Mouse (Mus musculus) liver, adult (tissue): ENCODE data around the gene Trim25.

ENCODE experiments used
- GATA4 ChIP-seq: IDR thresholded peaks from 2 replicates; pipeline ENCODE4 v1.6.1; 2014; ENCODE audit warnings: mild to moderate bottlenecking, low read length; ENCODE audit not compliant: insufficient replicate concordance

Trim25 gene

DNA sequence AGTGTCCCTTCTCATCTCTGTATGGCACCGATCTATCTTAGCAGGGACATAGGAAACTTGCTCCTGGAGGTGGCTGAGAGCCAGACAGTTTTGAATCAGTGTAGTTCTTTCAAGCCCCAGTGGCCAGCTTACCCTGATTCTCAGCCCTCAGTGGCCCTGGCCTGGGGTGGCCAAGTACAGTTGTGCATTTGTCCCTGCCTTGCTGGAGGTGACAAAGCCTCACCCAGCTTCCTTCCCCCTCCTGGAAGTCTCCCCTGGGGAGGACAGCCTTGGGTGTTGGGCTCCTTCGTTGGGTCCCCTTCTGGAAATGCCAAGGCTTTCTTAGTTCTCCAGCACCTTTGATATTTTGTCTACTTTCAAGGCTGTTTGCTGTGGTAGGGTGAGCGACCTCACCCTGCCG is 4.5 kb downstream of the Trim25 start:
- no peak for TF ChIP-seq GATA4

DNA sequence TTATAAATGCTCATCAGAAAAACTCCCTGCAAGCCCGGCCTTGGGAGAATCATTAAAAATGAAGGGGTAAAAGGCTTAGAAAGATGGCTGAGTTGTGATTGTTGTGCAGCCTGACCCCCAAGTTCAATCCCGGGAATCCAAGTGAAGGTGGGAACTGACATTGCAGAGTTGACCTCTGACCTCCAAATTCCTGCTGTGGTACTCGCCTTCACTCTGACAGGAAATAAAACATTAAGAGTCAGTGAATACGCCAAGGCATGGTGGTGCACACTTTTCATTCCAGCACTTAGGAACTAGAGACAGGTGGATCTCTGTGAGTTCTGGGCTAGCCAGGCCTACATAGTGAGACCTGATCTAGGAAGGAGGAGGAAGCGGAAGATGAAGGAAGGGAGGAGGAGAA is 6.3 kb downstream of the Trim25 start:
- TF ChIP-seq GATA4, result no peak

DNA sequence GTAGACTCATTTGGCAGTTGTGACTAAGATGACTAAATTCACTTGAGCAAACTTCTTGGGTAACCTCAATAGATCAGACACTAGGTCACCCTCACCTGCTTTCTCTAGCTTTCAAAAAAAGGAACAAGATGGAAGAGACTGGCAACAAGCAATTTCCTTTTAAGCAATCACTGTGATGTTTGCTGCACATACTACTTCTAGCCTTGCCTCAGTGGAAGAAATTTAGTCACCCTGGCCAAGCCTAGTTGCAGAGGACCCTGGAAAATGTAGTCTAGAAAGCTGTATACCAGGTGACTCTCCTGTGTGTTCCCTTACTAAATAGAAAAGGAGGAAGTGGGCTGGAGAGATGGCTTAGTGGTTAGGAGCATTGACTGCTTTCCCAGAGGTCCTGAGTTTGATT is 7.2 kb downstream of the Trim25 start:
- TF ChIP-seq GATA4, result no peak

- no peak for TF ChIP-seq GATA4
Measured at GRCm38 (mm10) chr11:89007582-89007981, 8.4 kb downstream of the Trim25 start.

GRCm38 (mm10) chr11:89009066-89009465 is 9.9 kb downstream of the Trim25 start:
- no peak for TF ChIP-seq GATA4

GRCm38 (mm10) chr11:89009496-89009895 is 10.3 kb downstream of the Trim25 start:
- TF ChIP-seq GATA4, result no peak

GRCm38 (mm10) chr11:89012241-89012640 is 13.1 kb downstream of the Trim25 start:
- TF ChIP-seq GATA4, result no peak

DNA sequence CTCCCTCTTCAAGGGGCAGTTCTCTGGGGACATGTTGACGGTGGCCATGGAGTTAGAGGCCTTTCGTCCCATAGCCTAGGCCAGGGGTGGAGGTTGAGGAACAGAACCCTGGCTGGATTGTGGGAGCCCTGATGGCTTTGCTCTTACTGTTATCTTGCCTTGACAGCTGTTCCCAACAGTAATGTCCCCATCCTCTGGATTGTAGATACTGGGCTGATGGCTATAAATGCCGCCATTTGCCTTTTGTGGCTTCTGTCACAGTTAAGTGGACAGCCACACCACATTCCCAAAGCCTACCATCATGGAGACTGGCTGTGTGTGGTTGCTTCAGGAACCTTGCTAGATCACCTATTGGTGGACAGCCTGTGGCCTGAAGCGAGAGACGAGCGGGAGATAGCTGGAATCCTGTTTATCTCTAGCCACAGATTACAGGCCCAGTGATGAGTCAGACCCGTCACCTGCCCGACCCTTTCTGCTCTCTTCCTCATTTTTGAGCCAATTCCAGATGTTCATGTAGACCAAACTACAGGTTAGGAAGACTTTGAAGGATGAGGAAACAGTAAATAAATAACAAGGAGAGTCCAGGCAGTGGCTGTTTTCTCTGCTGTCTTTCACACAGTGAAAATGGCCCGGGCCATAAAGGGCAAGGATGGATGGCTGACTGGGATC is 18.5 kb downstream of the Trim25 start:
- no peak for TF ChIP-seq GATA4

DNA sequence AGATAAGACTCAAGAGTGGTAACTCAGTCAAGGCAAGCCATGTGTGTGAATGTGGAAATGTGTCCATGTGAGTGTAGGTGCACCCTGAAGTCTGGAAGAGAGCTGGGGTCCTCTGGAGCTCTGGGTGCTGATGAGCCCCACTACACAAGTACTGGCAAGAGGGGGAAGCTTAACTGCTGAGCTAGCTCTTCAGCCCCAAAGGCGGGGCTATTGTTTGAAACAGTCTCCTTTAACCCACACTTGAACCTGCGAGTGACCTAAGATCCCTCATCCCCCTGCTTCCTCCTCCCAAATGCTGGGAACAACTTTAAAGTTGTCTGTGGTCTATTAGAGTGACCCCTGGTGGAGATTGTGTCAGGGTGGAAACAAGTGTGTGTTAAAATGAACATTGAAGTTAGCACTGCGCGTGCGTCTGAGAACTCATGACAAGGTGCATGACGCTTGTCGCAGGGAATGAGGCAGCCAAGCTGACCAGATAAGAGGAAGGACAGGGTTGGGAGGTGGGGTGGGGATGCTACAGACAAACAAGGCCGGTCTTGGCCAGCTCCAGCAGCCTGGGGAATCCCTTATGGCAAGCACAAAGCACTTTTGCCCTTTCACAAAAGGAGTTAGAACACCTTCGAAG is 21.6 kb downstream of the Trim25 start:
- no peak for TF ChIP-seq GATA4

DNA sequence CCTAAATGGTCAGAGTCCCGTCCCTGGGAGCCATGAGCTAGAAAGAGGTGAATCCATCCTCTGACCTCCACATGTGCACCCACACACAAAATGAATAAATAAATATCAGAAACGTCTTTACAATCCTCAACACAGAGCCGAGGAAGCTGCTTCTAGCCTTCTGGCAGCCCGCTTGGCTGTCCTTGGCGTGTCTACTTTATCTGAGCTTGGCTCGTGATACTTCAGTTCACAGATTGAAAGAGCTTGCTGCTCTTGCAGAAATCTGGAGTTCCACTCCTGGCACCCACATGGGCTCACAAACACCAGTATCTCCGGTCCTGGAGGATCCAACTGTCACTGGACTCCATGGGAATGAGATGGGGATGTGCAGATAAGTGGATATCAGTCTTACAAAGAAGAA is 22.5 kb downstream of the Trim25 start:
- peak; percentile 15; the same call in 1 of the 2 replicates for TF ChIP-seq GATA4

DNA sequence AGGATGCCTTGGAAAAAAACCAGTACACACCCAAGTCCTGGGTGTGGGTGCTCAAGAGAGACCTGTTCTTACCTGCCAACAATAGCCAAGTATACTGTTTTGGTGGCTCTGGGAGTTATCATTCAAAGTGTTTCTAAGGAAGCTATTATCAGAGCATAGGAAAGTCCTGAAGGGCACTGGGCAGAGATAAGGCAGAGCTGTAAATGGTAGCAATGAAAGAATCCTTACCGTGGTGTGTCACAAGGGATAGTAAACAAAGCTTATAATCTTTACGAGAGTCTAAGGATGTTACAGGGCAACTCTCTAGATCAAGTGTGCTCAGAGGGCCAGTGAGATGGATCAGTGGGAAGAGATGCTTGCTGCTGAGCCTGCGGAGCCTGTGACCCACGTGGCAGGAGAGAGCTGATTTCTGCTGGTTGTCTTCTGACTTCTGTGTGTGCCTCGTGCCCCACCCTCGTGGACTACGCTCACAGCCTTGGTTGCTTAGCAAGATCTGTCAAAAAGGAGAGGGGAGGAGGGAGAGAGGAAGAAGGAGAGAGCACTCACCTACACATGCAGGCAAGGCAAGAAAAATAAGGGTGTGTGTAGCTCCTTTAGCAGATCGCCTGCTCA is 23.1 kb downstream of the Trim25 start:
- TF ChIP-seq GATA4, result no peak

DNA sequence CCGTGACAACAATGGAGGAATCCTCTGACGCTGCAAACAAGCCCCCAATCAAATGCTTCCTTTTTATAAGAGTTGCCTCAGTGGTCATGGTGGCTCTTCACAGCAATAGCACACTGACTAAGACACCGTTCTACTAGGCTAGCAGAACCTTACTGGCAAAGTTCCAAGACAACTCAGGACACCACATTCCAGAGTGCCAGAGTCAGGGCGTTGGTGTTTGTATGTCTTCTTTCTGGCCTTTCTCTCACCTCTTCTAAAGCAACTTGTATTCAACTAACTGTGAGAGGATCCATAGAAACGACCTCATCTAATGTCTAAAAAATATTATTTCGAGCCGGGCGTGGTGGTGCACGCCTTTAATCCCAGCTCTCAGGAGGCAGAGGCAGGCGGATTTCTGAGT is 24.3 kb downstream of the Trim25 start:
- TF ChIP-seq GATA4, result no peak

DNA sequence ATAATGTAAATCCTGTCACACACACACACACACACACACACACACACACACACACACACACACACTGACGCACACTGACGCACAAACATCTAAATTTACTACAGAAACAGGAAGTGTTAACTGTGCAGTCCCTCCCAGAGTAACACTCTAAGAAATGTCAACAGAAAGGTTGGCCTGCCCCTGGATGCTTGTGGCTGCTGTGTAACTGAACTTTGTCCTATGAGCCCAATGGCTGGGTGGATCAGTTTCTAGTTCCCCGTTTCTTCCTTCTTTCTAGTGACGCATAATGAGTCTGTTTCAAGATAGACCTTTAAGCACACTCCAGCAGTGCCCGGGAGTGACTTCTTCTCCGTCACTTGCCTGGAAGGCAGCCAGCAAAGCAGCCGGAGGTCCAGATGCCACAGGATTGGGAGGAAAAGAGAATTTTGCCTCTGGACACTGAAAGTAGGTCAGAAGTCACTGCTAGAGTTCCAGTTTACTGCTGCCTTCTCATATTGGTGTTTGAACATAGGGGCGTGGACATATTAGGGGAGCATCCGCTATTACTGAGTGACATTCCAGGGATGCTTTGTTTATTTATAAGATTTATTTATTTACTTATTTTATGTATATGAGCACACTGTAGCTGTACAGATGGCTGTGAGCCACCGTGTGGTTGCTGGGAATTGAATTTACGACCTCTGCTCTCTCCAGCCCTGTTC is 25.2 kb downstream of the Trim25 start:
- TF ChIP-seq GATA4, result 0 out of 2 replicates have a peak, but pooled peaks have one; percentile 27

GRCm38 (mm10) chr11:89025603-89026002 is 26.4 kb downstream of the Trim25 start:
- TF ChIP-seq GATA4, result no peak

GRCm38 (mm10) chr11:89026117-89026516 is 26.9 kb downstream of the Trim25 start:
- TF ChIP-seq GATA4, result peak; percentile 40; the same call in 1 of the 2 replicates

- no peak for TF ChIP-seq GATA4
Measured at GRCm38 (mm10) chr11:89027955-89028361, 28.8 kb downstream of the Trim25 start.
